Mouse (Mus musculus) forebrain, embryonic 12.5 days (tissue): Measurements from ENCODE around the gene Tbc1d16. TPM values are rescaled to one million over a fixed set of nuclear protein-coding genes. Genes with fewer than 3 reads are reported as not detected.
"Not testable (repeated sequence)": the region's sequence is repeated elsewhere in the genome, so short reads cannot be mapped to it uniquely, and the experiment has no call there.

ENCODE experiments used
- ATAC-seq: fragments of 200-750 bp; cut with Nextera tagmentation; 2 replicates; pipeline ENCODE4 v1.8.0; 2017; ENCODE audit warnings: moderate TSS enrichment; ENCODE audit not compliant: low FRiP score
- H3K27ac ChIP-seq: fragments of 300-500 bp; sonication (generic); 2 replicates; pipeline ENCODE4 v1.5.1; 2016; ENCODE audit warnings: mild to moderate bottlenecking
- H3K27me3 ChIP-seq: fragments of 300-500 bp; sonication (generic); 2 replicates; pipeline ENCODE4 v1.6.1; 2016; ENCODE audit warnings: mild to moderate bottlenecking
- H3K36me3 ChIP-seq: fragments of 300-500 bp; sonication (generic); replicated peaks from 2 replicates; pipeline ENCODE4 v1.6.1; 2016; ENCODE audit warnings: mild to moderate bottlenecking
- H3K4me1 ChIP-seq: fragments of 300-500 bp; sonication (generic); 2 replicates; pipeline ENCODE4 v1.6.1; 2016
- H3K4me2 ChIP-seq: fragments of 300-500 bp; sonication (generic); 2 replicates; pipeline ENCODE4 v1.6.1; 2016; ENCODE audit warnings: mild to moderate bottlenecking, moderate library complexity
- H3K4me3 ChIP-seq: fragments of 300-500 bp; sonication (generic); replicated peaks from 2 replicates; pipeline ENCODE4 v1.5.1; 2016; ENCODE audit warnings: mild to moderate bottlenecking
- H3K9ac ChIP-seq: fragments of 300-500 bp; sonication (generic); 2 replicates; pipeline ENCODE4 v1.6.1; 2016; ENCODE audit warnings: mild to moderate bottlenecking
- H3K9me3 ChIP-seq: fragments of 300-500 bp; sonication (generic); 2 replicates; pipeline ENCODE4 v1.6.1; 2016
- WGBS: fragments of 180-500 bp; shearing (Covaris S2); methylation state at CpG from one replicate; pipeline ENCODE4 v1.1.7; 2016; 5-methylcytosine and 5-hydroxymethylcytosine counted together
- polyA plus RNA-seq: library from polyadenylated mRNA; unstranded; fragments of >200 nt; fragmentation: Nextera tagmentation; extraction: Ambion mirVana; gene quantifications from 2 replicates; pipeline ENCODE4 v1.2.1, GENCODE M21; 2016

The Tbc1d16 gene
- 28.0 and 28.1 TPM in 2 replicates for polyA plus RNA-seq

DNA sequence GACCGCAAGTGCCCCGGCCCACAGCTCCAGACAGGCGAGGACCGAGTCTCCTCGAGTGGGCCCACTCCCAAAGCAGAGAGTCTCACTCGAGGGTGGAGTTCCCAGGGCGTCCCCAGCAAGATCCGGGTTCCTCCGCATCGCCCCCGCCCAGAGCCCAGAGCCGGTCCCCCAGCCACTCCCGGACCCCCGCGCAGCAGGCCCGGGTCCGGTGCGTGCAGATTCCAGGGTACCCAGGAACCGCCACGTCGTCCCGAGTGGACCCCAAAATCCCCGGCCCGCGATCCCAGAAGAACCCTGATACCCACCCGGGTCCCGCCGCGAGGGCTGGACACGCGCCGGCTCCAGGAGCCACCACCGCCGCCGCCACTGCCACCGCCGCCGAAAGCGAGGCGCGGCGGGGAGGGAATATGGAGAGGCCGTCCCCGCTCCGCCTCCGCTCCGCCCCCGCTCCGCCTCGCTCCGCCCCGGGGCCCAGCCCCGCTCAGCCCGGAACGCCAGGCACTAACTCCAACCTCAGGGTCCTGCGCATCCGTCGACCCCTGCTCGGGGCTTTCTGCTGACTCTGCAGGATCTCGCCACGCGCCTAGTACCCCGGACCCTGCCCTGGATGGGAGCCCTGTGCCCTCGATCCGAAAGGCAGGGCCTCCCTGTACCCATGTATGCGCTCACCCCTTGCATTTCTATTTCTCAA, at the start of gene Tbc1d16, which contains the start of gene Ccdc40:
Gene Tbc1d16 (minus strand): TSS at position 409 of the 691 bp plus-strand sequence.
Gene Ccdc40 (plus strand): TSS at position 482 of the 691 bp plus-strand sequence.
- WGBS, result 1% methylated on average over 66 of the region's 66 CpGs
- H3K4me1 ChIP-seq, result peaks cover 61% of the 10 kb centered on the region

DNA sequence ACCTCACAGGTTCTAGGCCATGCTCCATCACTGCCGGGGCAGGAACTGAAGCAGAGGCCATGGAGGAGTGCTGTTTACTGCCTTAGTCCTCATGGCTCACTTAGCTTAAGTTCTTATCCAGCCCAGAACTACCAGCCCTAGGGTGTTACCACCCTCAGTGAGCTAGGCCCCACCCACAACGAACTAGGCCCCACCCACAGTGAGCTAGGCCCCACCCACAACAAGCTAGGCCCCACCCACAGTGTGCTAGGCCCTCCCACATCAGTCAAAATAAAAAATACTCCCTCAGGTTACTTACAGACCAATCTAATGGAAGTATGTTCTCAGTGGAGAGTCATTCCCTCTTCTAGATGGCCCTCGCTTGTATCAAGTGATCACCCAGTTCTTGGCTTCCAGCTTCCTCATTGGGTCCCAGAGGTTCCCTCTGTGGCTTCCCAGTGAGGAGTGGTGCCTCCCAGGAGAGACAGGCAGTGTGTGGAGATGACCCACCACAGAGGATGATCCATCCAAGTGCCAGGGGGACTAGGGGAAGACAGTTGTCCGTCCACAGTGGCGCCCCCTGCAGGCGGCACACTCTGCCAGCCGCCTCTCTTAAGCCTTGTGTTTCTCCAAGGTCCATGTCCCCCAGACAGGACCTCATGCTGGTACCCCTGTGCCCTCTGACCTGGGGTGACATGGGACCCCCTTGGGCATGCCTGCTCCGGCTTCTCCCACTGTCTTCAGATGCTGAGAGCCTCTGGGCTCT, 45.1 kb upstream of the Tbc1d16 start:
- Histone ChIP-seq H3K9ac (no peak overlapping the region), H3K36me3 (peaks cover 32% of the 10 kb centered on the region), H3K27ac (no peak overlapping the region), H3K4me1 (peaks cover 8% of the 10 kb centered on the region), H3K4me2 (no peak overlapping the region), H3K9me3 (no peaks in the 10 kb centered on the region), H3K4me3 (no peak overlapping the region), H3K27me3 (no peaks in the 10 kb centered on the region)
- ATAC-seq, result no peak
- 85% methylated on average over 8 of the region's 8 CpGs for WGBS

More for the DNA sequence above, at the start of gene Tbc1d16, which contains the start of gene Ccdc40:
- Histone ChIP-seq H3K27ac (peak within 1 kb of the TSS; percentile 88), H3K27me3 (peaks cover 3% of the 10 kb centered on the region; the same call in 1 of the 2 replicates), H3K9me3 (no peaks in the 10 kb centered on the region), H3K4me3 (peak within 1 kb of the TSS; percentile 80), H3K9ac (peak within 1 kb of the TSS; percentile 90), H3K36me3 (peaks cover 13% of the 10 kb centered on the region; the same call in 1 of the 2 replicates), H3K4me2 (peak within 1 kb of the TSS; percentile 90)
- ATAC-seq, result peak; percentile 92

DNA sequence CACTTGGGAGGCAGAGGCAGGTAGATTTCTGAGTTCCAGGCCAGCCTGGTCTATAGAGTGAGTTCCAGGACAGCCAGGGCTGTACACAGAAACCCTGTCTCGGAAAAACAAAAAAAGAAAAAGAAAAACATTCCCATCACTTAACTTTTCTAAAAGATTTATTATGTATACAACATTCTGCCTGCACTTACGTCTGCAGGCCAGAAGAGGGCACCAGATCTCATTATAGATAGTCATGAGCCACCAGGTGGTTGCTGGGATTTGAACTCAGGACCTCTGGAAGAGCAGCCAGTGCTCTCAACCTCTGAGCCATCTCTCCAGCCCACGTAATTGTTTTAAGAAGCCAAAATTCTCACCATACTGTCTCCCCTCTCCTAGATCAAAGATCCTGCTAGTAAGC, 44.2 kb upstream of the Tbc1d16 start:
- not testable (repeated sequence) for ATAC-seq
- 69% methylated on average over 3 of the region's 3 CpGs for WGBS

DNA sequence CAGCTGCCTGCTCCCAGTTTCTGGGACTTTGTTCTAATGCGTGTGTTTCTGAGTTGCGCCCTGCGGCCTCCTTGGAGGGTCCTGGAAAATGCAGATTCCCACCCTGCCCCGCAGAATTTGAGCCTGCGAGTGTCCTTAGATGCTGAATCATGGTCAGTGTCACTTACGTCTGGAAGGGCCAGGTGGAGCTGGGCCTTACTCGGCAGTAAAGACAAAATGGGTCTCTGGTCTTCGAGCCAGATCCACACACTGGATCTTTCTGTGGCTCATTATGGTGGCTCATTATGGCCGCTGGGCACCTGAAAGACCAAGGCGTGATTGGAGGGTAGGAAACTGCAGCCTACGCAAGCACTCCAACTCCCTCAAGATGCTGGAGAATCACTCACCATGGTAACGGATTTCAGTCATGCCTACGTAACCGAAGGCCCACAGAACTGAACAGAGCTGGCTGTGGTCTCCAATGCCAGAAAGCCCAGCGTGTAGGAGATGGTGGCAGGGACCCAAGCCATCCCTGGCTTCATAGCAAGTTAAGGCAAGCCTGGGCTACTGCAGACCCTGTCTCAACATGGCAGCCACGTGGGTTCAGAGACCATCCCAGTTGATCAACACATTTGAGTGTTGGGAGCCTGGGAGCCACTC, 40.4 kb upstream of the Tbc1d16 start:
- no peak overlapping the region for H3K27ac ChIP-seq

More for the DNA sequence above, 44.2 kb upstream of the Tbc1d16 start:
- H3K4me2 ChIP-seq, H3K27ac ChIP-seq, H3K9me3 ChIP-seq, H3K4me3 ChIP-seq, H3K9ac ChIP-seq, H3K27me3 ChIP-seq: not testable (repeated sequence)
- H3K36me3 ChIP-seq, result peaks cover 32% of the 10 kb centered on the region
- peaks cover 14% of the 10 kb centered on the region for H3K4me1 ChIP-seq

DNA sequence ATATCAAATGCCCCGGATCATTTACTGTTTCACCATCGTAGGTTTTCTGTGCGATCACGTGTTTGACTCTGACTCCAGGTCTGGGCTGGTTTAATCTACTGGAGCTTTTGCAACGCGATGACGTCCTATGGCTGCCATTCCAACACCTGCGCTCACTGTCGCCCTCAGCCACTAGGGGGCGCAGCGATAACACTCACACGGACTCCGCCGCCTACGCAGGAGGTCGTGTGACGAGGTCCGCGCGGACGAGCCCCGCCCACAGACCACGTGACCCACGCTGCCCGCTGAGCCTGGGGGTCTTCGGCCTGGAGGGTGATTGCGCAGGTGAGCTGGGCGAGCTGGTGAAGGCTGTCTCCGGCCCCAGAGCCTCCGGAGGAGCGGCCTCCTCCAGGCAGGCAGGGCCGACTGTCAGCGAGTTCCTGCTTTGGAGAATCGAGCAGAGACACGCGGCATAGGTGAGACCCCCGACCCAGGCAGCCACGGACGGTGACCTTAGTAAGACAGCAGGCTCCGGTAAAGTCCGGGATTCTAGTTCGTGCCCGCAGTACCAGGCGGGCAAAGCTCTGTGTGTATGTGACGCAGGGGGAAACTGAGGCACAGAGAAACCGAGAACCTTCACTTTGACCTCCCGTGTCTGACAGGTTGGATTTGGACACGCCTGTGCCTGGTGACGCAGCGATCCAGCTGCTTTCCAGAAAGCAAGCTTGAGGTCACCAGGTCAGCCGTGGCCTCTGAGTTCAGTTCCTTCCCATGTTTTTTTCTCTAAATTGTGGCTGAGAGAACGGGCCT, 39.7 kb upstream of the Tbc1d16 start, which contains the start of gene Gaa:
Gene Gaa (plus strand): TSS at position 120 of the 789 bp plus-strand sequence.
- H3K36me3 ChIP-seq, result peaks cover 14% of the 10 kb centered on the region
- H3K4me3 ChIP-seq, result peak within 1 kb of the TSS; percentile 62
- no peak within 1 kb of the TSS for H3K27ac ChIP-seq
- peak; percentile 88 for ATAC-seq
- H3K27me3 ChIP-seq, result no peaks in the 10 kb centered on the region
- no peaks in the 10 kb centered on the region for H3K9me3 ChIP-seq
- peak within 1 kb of the TSS; percentile 70 for H3K9ac ChIP-seq
- H3K4me2 ChIP-seq, result peak within 1 kb of the TSS; percentile 91
- H3K4me1 ChIP-seq, result peaks cover 16% of the 10 kb centered on the region
- whole genome bisulfite sequencing, result 5% methylated on average over 52 of the region's 52 CpGs

More for the DNA sequence above, 40.4 kb upstream of the Tbc1d16 start:
- Histone ChIP-seq H3K9me3 (no peaks in the 10 kb centered on the region), H3K4me3 (peak overlapping the region; percentile 62), H3K36me3 (peaks cover 17% of the 10 kb centered on the region), H3K27me3 (no peaks in the 10 kb centered on the region), H3K4me2 (peak overlapping the region; percentile 91), H3K4me1 (peaks cover 16% of the 10 kb centered on the region), H3K9ac (peak overlapping the region; percentile 70; the same call in 1 of the 2 replicates)
- WGBS, result 78% methylated on average over 16 of the region's 16 CpGs
- no peak for ATAC-seq

DNA sequence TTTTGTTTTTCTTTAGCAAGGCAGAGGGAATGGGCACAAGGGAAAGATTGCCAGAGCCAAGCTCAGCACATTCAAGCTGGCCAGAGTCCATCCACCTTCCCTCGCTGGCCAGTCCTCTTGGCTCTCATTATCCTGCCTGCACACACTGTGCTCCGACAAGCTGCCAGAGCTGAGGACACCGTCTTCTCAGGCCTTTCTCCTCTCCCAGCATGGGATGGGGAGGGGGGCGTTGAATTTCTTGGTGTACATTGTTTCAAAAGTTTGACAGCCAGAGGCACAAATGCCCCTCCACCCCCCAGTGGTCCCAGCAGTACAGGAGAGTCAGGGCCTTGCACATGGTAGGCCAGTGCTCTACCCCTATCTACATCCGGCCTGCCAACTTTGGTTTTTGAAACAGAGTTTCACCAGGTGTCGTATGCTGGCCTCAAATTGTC, 39.0 kb upstream of the Tbc1d16 start:
- 0 out of 2 replicates have a peak overlapping the region, but pooled peaks have one; percentile 4 for H3K4me3 ChIP-seq
- no peak for ATAC-seq
- no peak overlapping the region for H3K27ac ChIP-seq
- H3K27me3 ChIP-seq, result no peaks in the 10 kb centered on the region
- H3K9ac ChIP-seq, result peak overlapping the region; percentile 70; the same call in 1 of the 2 replicates
- H3K36me3 ChIP-seq, result peaks cover 12% of the 10 kb centered on the region; the same call in 1 of the 2 replicates
- H3K4me1 ChIP-seq, result peaks cover 16% of the 10 kb centered on the region
- whole genome bisulfite sequencing, result 38% methylated on average over 6 of the region's 6 CpGs
- peak overlapping the region; percentile 91 for H3K4me2 ChIP-seq
- H3K9me3 ChIP-seq, result no peaks in the 10 kb centered on the region

DNA sequence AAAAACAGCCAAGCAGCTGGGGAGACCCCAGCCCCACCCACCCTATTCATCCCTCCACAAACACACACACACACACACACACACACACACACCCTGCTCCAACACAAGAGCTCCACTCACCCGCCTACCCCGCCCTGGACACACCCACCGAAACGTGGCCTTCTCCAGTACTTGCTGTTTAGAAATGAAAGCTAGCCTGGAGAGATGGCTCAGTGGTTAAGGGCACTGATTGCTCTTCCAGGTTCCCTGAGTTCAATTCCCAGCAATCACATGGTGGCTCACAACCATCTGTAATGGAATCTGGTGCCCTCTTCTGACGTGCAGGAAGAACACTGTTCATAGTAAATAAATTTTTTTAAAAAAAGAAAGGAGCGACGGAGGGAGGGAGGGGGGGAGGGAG, 37.5 kb upstream of the Tbc1d16 start:
- no peak overlapping the region for H3K9ac ChIP-seq
- H3K36me3 ChIP-seq, result peaks cover 24% of the 10 kb centered on the region
- peaks cover 16% of the 10 kb centered on the region for H3K4me1 ChIP-seq
- no peaks in the 10 kb centered on the region for H3K9me3 ChIP-seq
- WGBS, result 66% methylated on average over 7 of the region's 7 CpGs
- no peak overlapping the region for H3K27ac ChIP-seq
- H3K27me3 ChIP-seq, result no peaks in the 10 kb centered on the region
- no peak overlapping the region for H3K4me2 ChIP-seq
- H3K4me3 ChIP-seq, result no peak overlapping the region
- no peak for ATAC-seq

DNA sequence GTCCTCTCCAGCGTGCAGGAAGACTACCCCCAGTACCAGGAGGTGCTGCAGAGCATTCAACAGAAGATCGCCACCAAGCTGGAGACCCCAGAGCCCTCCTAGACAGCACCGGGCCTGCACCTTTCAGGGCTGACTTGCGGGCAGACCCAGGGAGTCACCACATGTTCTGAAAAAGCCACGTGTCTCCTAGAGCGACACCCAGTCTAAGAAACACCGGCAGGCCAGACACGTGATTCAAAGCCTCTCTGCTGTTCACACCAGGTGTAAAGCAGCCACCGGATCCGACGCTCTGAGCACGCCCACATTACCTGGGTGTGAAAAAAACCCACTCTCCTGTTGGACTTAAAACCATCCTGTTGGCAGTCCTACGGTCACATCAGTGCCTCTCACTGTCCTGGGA, 36.1 kb upstream of the Tbc1d16 start:
- Histone ChIP-seq H3K4me3 (no peak overlapping the region), H3K9ac (no peak overlapping the region), H3K27ac (no peak overlapping the region; the same call in 1 of the 2 replicates), H3K9me3 (no peaks in the 10 kb centered on the region), H3K4me1 (peaks cover 16% of the 10 kb centered on the region), H3K27me3 (no peaks in the 10 kb centered on the region), H3K4me2 (no peak overlapping the region), H3K36me3 (peaks cover 37% of the 10 kb centered on the region)
- 93% methylated on average over 13 of the region's 13 CpGs for WGBS
- no peak for ATAC-seq

DNA sequence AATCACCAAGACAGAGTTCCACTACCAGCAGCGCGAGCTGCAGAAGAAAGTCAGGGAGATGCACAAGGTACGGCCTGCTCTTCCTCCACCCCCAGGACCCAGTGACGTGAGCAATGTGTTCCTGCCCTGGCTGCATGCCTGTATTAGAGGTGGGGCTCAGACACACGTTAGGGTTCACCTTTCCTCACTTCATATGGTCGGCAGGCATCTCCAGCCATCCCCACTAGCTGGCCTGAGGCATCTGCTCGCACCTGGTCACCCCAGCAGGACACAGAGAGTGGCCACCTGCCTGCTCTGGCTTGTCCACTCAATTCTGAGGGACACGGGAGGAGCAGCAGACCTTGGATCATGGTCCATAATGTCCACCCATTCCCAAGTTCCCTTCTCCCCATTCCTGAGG, 31.7 kb upstream of the Tbc1d16 start:
- Histone ChIP-seq H3K4me1 (peaks cover 11% of the 10 kb centered on the region; the same call in 1 of the 2 replicates), H3K4me2 (no peak overlapping the region), H3K4me3 (no peak overlapping the region), H3K27ac (no peak overlapping the region), H3K9me3 (no peaks in the 10 kb centered on the region), H3K36me3 (peaks cover 37% of the 10 kb centered on the region), H3K9ac (no peak overlapping the region), H3K27me3 (no peaks in the 10 kb centered on the region)
- ATAC-seq, result no peak
- WGBS, result 92% methylated on average over 8 of the region's 8 CpGs

DNA sequence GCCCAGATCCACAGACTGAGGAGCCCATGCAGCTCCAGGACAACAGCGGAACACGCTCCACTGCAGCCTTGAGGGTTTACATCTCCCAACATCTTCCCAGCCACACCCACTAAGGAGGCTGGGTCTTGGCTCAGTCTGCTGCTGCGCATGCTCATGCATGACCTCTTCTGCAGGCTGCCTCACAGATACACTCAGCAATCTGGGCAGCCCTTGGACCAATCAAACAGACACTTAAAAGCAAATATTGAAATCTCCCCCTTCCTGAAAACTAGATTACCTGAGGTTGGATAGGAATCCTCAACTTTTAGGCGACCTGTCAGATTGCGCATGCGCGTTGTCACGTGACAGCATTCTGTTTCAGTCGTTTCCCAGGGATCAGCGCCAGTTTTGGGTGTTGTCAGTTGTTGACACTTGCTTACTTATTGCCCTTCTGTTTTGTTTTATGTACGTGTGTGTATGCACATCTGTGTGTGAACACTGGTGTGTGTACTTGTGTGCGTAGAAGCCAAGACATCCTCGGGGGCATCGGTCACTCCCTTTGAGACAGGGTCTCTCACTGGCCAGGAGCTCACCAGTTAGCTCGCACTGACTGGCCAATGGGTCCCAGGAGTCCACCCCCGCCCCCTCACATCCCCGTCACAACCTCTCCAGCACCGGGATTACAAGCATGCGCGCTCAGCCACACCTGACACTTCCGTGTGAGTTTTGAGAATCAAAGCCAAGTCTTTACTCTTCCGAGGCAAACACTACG, 30.4 kb upstream of the Tbc1d16 start:
- Histone ChIP-seq H3K9me3 (no peaks in the 10 kb centered on the region), H3K27me3 (no peaks in the 10 kb centered on the region), H3K4me1 (peaks cover 11% of the 10 kb centered on the region; the same call in 1 of the 2 replicates), H3K9ac (no peak overlapping the region; the same call in 1 of the 2 replicates), H3K27ac (0 out of 2 replicates have a peak overlapping the region, but pooled peaks have one; percentile 13), H3K4me2 (peak overlapping the region; percentile 49), H3K4me3 (peak overlapping the region; percentile 29), H3K36me3 (peaks cover 32% of the 10 kb centered on the region)
- ATAC-seq, result peak; percentile 49; the same call in 1 of the 2 replicates
- 73% methylated on average over 23 of the region's 23 CpGs for WGBS

DNA sequence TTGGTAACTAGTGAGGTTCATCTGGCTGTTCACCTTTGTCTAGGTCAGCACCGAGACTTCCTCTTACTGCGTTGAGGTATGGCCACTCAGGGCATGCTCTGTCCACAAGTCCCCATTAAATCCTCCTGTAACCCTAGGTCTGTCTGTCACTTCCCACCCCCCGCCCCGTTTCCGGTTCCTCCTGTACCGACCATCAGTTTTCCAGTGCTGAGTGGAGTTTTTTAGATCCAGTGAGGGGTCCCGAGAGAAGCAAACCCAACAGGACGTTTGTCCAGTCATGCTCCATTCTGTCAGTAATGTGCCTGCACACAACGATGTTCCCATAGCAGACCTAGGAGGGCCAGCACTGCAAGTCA, 29.9 kb upstream of the Tbc1d16 start:
- H3K9ac ChIP-seq, result no peak overlapping the region; the same call in 1 of the 2 replicates

More for the DNA sequence above, 29.9 kb upstream of the Tbc1d16 start:
- H3K27me3 ChIP-seq, result no peaks in the 10 kb centered on the region
- 0 out of 2 replicates have a peak overlapping the region, but pooled peaks have one; percentile 13 for H3K27ac ChIP-seq
- peak overlapping the region; percentile 29 for H3K4me3 ChIP-seq
- H3K4me1 ChIP-seq, result peaks cover 15% of the 10 kb centered on the region; the same call in 1 of the 2 replicates
- H3K36me3 ChIP-seq, result peaks cover 32% of the 10 kb centered on the region
- no peaks in the 10 kb centered on the region for H3K9me3 ChIP-seq
- peak overlapping the region; percentile 49 for H3K4me2 ChIP-seq
- WGBS, result 72% methylated on average over 9 of the region's 9 CpGs
- ATAC-seq, result no peak
